Comparison of ENCODE assay signal across 8 mouse cellular contexts in genomic region chr11:76201761-76202674, GRCm38 (mm10). TPM values are rescaled to one million over a fixed set of nuclear protein-coding genes. Genes with fewer than 3 reads are reported as not detected.
DNase-seq lines count a peak whose midpoint lies in the region; ATAC-seq and TF ChIP-seq lines count a peak whose summit lies in the region.

No protein-coding gene starts in this region.

- no peaks in the 10 kb centered on the region for H3K27me3 ChIP-seq in embryonic facial prominence, embryonic 14.5 days (replicated peaks; ENCODE audit: control insufficient read depth, insufficient read depth, low read length)
- no peaks in the 10 kb centered on the region for H3K27me3 ChIP-seq in limb, embryonic 13.5 days
- H3K27me3 ChIP-seq in midbrain, embryonic 14.5 days (ENCODE audit: control insufficient read depth, insufficient read depth, low read length) = no peaks in the 10 kb centered on the region
- no peaks in the 10 kb centered on the region for H3K27me3 ChIP-seq in small intestine, adult 2 months (ENCODE audit: control insufficient read depth, insufficient read depth, low read length)

- ATAC-seq in embryonic facial prominence, embryonic 14.5 days (ENCODE audit: low read depth) = peak; percentile 98
- peak; percentile 95 for ATAC-seq in limb, embryonic 13.5 days (ENCODE audit: low FRiP score, low read depth)
- peak; percentile 95 for ATAC-seq in midbrain, embryonic 14.5 days (ENCODE audit: low FRiP score, low TSS enrichment)

- H3K4me2 ChIP-seq in embryonic facial prominence, embryonic 14.5 days (ENCODE audit: low read depth, low read length) = peak overlapping the region; percentile 95
- H3K4me2 ChIP-seq in limb, embryonic 13.5 days (replicated peaks) = peak overlapping the region; percentile 88
- H3K4me2 ChIP-seq in midbrain, embryonic 14.5 days (ENCODE audit: low read length) = peak overlapping the region; percentile 87

- peaks cover 7% of the 10 kb centered on the region; the same call in 1 of the 2 replicates for H3K4me1 ChIP-seq in embryonic facial prominence, embryonic 14.5 days (ENCODE audit: control insufficient read depth, insufficient read depth, low read length)
- peaks cover 20% of the 10 kb centered on the region; the same call in 1 of the 2 replicates for H3K4me1 ChIP-seq in limb, embryonic 13.5 days
- H3K4me1 ChIP-seq in midbrain, embryonic 14.5 days (ENCODE audit: control insufficient read depth, insufficient read depth, low read length) = peaks cover 6% of the 10 kb centered on the region; the same call in 1 of the 2 replicates
- peaks cover 4% of the 10 kb centered on the region for H3K4me1 ChIP-seq in small intestine, adult 2 months (ENCODE audit: control insufficient read depth, insufficient read depth, insufficient read length, low read length)

- H3K9me3 ChIP-seq in embryonic facial prominence, embryonic 14.5 days (ENCODE audit: control insufficient read depth, low read length) = no peaks in the 10 kb centered on the region
- no peaks in the 10 kb centered on the region for H3K9me3 ChIP-seq in limb, embryonic 13.5 days
- H3K9me3 ChIP-seq in midbrain, embryonic 14.5 days (ENCODE audit: control insufficient read depth, low read length) = no peaks in the 10 kb centered on the region

- H3K9ac ChIP-seq in embryonic facial prominence, embryonic 14.5 days (ENCODE audit: low read depth, low read length) = peak overlapping the region; percentile 82
- peak overlapping the region; percentile 89 for H3K9ac ChIP-seq in limb, embryonic 13.5 days
- H3K9ac ChIP-seq in midbrain, embryonic 14.5 days (replicated peaks; ENCODE audit: low read length) = peak overlapping the region; percentile 93

- peak; percentile 86 for DNase-seq in 3134 (ENCODE audit: extremely low read depth, insufficient read length, low spot score)
- peak; percentile 93 to 96 for DNase-seq in adrenal gland, postnatal 36 days
- DNase-seq in embryonic facial prominence, embryonic 14.5 days (ENCODE audit: low spot score) = peak; percentile 91
- DNase-seq in heart, adult 8-10 months (ENCODE audit: low spot score) = peak; percentile 82
- DNase-seq in kidney, adult 8-10 months = peak; percentile 74 to 81
- DNase-seq in midbrain, embryonic 14.5 days = peak; percentile 91

- no peak for TF ChIP-seq CTCF in small intestine, adult 2 months (IDR thresholded peaks at IDR 0.05; ENCODE audit: extremely low read depth, insufficient read length, insufficient replicate concordance, low read depth, low read length)

- under 1% methylated on average over 24 of the region's 90 CpGs for WGBS in embryonic facial prominence, embryonic 14.5 days
- WGBS in limb, embryonic 13.5 days = under 1% methylated on average over 88 of the region's 90 CpGs
- under 1% methylated on average over 87 of the region's 90 CpGs for WGBS in midbrain, embryonic 14.5 days
- WGBS in small intestine, adult 2 months = under 1% methylated on average over 90 of the region's 90 CpGs

- peak overlapping the region; percentile 48; the same call in 1 of the 2 replicates for H3K27ac ChIP-seq in embryonic facial prominence, embryonic 14.5 days (replicated peaks; ENCODE audit: low read depth, low read length)
- peak overlapping the region; percentile 76; the same call in 1 of the 2 replicates for H3K27ac ChIP-seq in limb, embryonic 13.5 days
- peak overlapping the region; percentile 87 for H3K27ac ChIP-seq in midbrain, embryonic 14.5 days (replicated peaks; ENCODE audit: low read depth, low read length)
- H3K27ac ChIP-seq in small intestine, adult 2 months (ENCODE audit: insufficient read depth, low read depth, low read length) = no peak overlapping the region

- TF ChIP-seq POLR2A in small intestine, adult 2 months (IDR thresholded peaks at IDR 0.05; ENCODE audit: low read depth, low read length) = peak; percentile 68; the same call in 1 of the 2 replicates

- H3K4me3 ChIP-seq in embryonic facial prominence, embryonic 14.5 days (ENCODE audit: low read depth, low read length) = peak overlapping the region; percentile 89
- H3K4me3 ChIP-seq in limb, embryonic 13.5 days = peak overlapping the region; percentile 90
- H3K4me3 ChIP-seq in midbrain, embryonic 14.5 days (replicated peaks; ENCODE audit: low read depth, low read length) = peak overlapping the region; percentile 88
- peak overlapping the region; percentile 86 for H3K4me3 ChIP-seq in small intestine, adult 2 months (ENCODE audit: low read depth, low read length)

- peaks cover 11% of the 10 kb centered on the region; the same call in 1 of the 2 replicates for H3K36me3 ChIP-seq in embryonic facial prominence, embryonic 14.5 days (ENCODE audit: control insufficient read depth, insufficient read depth, low read length)
- H3K36me3 ChIP-seq in limb, embryonic 13.5 days = peaks cover 22% of the 10 kb centered on the region
- peaks cover 20% of the 10 kb centered on the region for H3K36me3 ChIP-seq in midbrain, embryonic 14.5 days (ENCODE audit: control insufficient read depth, insufficient read depth, low read length)
- no peaks in the 10 kb centered on the region for H3K36me3 ChIP-seq in small intestine, adult 2 months (ENCODE audit: control insufficient read depth, insufficient read depth, low read length)

RNA-seq across cellular contexts. Expression of gene Dbil5, which starts 15.4 kb away (rescaled TPM):
- not detected for total RNA-seq in adrenal gland, postnatal 36 days (2021)
- polyA plus RNA-seq in embryonic facial prominence, embryonic 14.5 days (2014; fragmentation: Nextera tagmentation; extraction: Ambion mirVana) = 0.79 and 0.96 TPM in 2 replicates
- total RNA-seq in heart, adult 8-10 months (2022) = under 1 TPM in 3 of 4 experiments, not detected in 1; 0.50 to 0.68 (median 0.60) TPM
- polyA plus RNA-seq in limb, embryonic 13.5 days (2015; fragmentation: Nextera tagmentation; extraction: Ambion mirVana) = 0.64 and 1.1 TPM in 2 replicates
- polyA plus RNA-seq in midbrain, embryonic 14.5 days (2014; fragmentation: Nextera tagmentation; extraction: Ambion mirVana) = 1.1 TPM in 1 of 2 replicates, not detected in the other
- polyA plus RNA-seq in small intestine, adult 2 months (2012; rRNA removed) = not detected in 2 replicates

RNA-seq across cellular contexts. Expression of gene Gemin4, which starts 15.4 kb away (rescaled TPM):
- total RNA-seq in adrenal gland, postnatal 36 days (2021) = 1 to 10 TPM; 8.0 to 8.9 TPM
- polyA plus RNA-seq in embryonic facial prominence, embryonic 14.5 days (2014; fragmentation: Nextera tagmentation; extraction: Ambion mirVana) = 22.3 and 30.4 TPM in 2 replicates
- total RNA-seq in heart, adult 8-10 months (2022) = 1 to 10 TPM; 2.5 to 4.6 (median 3.7) TPM
- 31.6 and 35.2 TPM in 2 replicates for polyA plus RNA-seq in limb, embryonic 13.5 days (2015; fragmentation: Nextera tagmentation; extraction: Ambion mirVana)
- polyA plus RNA-seq in midbrain, embryonic 14.5 days (2014; fragmentation: Nextera tagmentation; extraction: Ambion mirVana) = 13.4 and 20.0 TPM in 2 replicates
- 2.6 and 3.7 TPM in 2 replicates for polyA plus RNA-seq in small intestine, adult 2 months (2012; rRNA removed)

RNA-seq across cellular contexts. Expression of gene Fam57a, which starts 22.5 kb away (rescaled TPM):
- total RNA-seq in adrenal gland, postnatal 36 days (2021) = 1 to 10 TPM; 4.8 to 4.9 TPM
- 34.2 and 36.8 TPM in 2 replicates for polyA plus RNA-seq in embryonic facial prominence, embryonic 14.5 days (2014; fragmentation: Nextera tagmentation; extraction: Ambion mirVana)
- 1 to 10 TPM; 2.0 to 3.0 (median 2.5) TPM for total RNA-seq in heart, adult 8-10 months (2022)
- 27.8 and 29.9 TPM in 2 replicates for polyA plus RNA-seq in limb, embryonic 13.5 days (2015; fragmentation: Nextera tagmentation; extraction: Ambion mirVana)
- 25.7 and 27.3 TPM in 2 replicates for polyA plus RNA-seq in midbrain, embryonic 14.5 days (2014; fragmentation: Nextera tagmentation; extraction: Ambion mirVana)
- polyA plus RNA-seq in small intestine, adult 2 months (2012; rRNA removed) = 8.9 and 13.6 TPM in 2 replicates

RNA-seq across cellular contexts. Expression of gene Vps53, which starts 22.6 kb away (rescaled TPM):
- total RNA-seq in adrenal gland, postnatal 36 days (2021) = 10 to 100 TPM; 49.2 to 54.2 TPM
- polyA plus RNA-seq in embryonic facial prominence, embryonic 14.5 days (2014; fragmentation: Nextera tagmentation; extraction: Ambion mirVana) = 32.4 and 36.6 TPM in 2 replicates
- total RNA-seq in heart, adult 8-10 months (2022) = 10 to 100 TPM; 27.2 to 29.9 (median 29.5) TPM
- 37.5 and 40.0 TPM in 2 replicates for polyA plus RNA-seq in limb, embryonic 13.5 days (2015; fragmentation: Nextera tagmentation; extraction: Ambion mirVana)
- 65.6 and 66.8 TPM in 2 replicates for polyA plus RNA-seq in midbrain, embryonic 14.5 days (2014; fragmentation: Nextera tagmentation; extraction: Ambion mirVana)
- 9.3 and 23.1 TPM in 2 replicates for polyA plus RNA-seq in small intestine, adult 2 months (2012; rRNA removed)

RNA-seq across cellular contexts. Expression of gene Mrm3, which starts 41.5 kb away (rescaled TPM):
- 10 to 100 TPM; 18.8 to 21.4 TPM for total RNA-seq in adrenal gland, postnatal 36 days (2021)
- 21.1 and 23.8 TPM in 2 replicates for polyA plus RNA-seq in embryonic facial prominence, embryonic 14.5 days (2014; fragmentation: Nextera tagmentation; extraction: Ambion mirVana)
- 10 to 100 TPM; 23.7 to 28.3 (median 26.3) TPM for total RNA-seq in heart, adult 8-10 months (2022)
- polyA plus RNA-seq in limb, embryonic 13.5 days (2015; fragmentation: Nextera tagmentation; extraction: Ambion mirVana) = 26.2 and 26.8 TPM in 2 replicates
- 21.0 and 22.7 TPM in 2 replicates for polyA plus RNA-seq in midbrain, embryonic 14.5 days (2014; fragmentation: Nextera tagmentation; extraction: Ambion mirVana)
- polyA plus RNA-seq in small intestine, adult 2 months (2012; rRNA removed) = 2.5 and 3.1 TPM in 2 replicates
